Mouse (Mus musculus) neural tube, embryonic 12.5 days (tissue): ENCODE results near the gene Trim62. TPM values are rescaled to one million over a fixed set of nuclear protein-coding genes. Genes with fewer than 3 reads are reported as not detected.
A peak's percentile ranks its signal among the peaks of the same experiment; 100 is the strongest.

ENCODE experiments used
- ATAC-seq: fragments of 200-750 bp; cut with Nextera tagmentation; 2 replicates; pipeline ENCODE4 v1.8.0; 2017; ENCODE audit warnings: low read depth, mild to moderate bottlenecking, moderate TSS enrichment, moderate library complexity; ENCODE audit not compliant: low FRiP score
- H3K27ac ChIP-seq: fragments of 300-500 bp; sonication (generic); 2 replicates; pipeline ENCODE4 v1.5.1; 2016
- H3K27me3 ChIP-seq: fragments of 300-500 bp; sonication (generic); replicated peaks from 2 replicates; pipeline ENCODE4 v1.6.1; 2016; ENCODE audit warnings: mild to moderate bottlenecking
- H3K36me3 ChIP-seq: fragments of 300-500 bp; sonication (generic); 2 replicates; pipeline ENCODE4 v1.6.1; 2016; ENCODE audit warnings: mild to moderate bottlenecking
- H3K4me1 ChIP-seq: fragments of 300-500 bp; sonication (generic); 2 replicates; pipeline ENCODE4 v1.6.1; 2016
- H3K4me2 ChIP-seq: fragments of 300-500 bp; sonication (generic); replicated peaks from 2 replicates; pipeline ENCODE4 v1.6.1; 2016; ENCODE audit warnings: mild to moderate bottlenecking
- H3K4me3 ChIP-seq: fragments of 300-500 bp; sonication (generic); 2 replicates; pipeline ENCODE4 v1.5.1; 2016
- H3K9ac ChIP-seq: fragments of 300-500 bp; sonication (generic); 2 replicates; pipeline ENCODE4 v1.6.1; 2016; ENCODE audit warnings: mild to moderate bottlenecking
- H3K9me3 ChIP-seq: fragments of 300-500 bp; sonication (generic); 2 replicates; pipeline ENCODE4 v1.6.1; 2016; ENCODE audit warnings: mild to moderate bottlenecking
- WGBS: fragments of 180-500 bp; shearing (Covaris S2); methylation state at CpG from one replicate; pipeline ENCODE4 v1.1.7; 2016; 5-methylcytosine and 5-hydroxymethylcytosine counted together
- polyA plus RNA-seq: library from polyadenylated mRNA; unstranded; fragments of >200 nt; fragmentation: Nextera tagmentation; extraction: Ambion mirVana; gene quantifications from 2 replicates; pipeline ENCODE4 v1.2.1, GENCODE M21; 2016

Gene Trim62
- polyA plus RNA-seq, 1 experiment from 2014 or later, result 30.6 TPM

GRCm38 (mm10) chr4:128917756-128918155 lies 34.4 kb downstream of the Trim62 start:
- peaks cover 4% of the 10 kb centered on the region; the same call in 1 of the 2 replicates for H3K4me1 ChIP-seq
- no peak overlapping the region for H3K4me3 ChIP-seq
- H3K9me3 ChIP-seq, result no peaks in the 10 kb centered on the region
- H3K27me3 ChIP-seq, result 0 out of 2 replicates have a peak, but pooled peaks cover 2% of the 10 kb centered on the region
- no peaks in the 10 kb centered on the region for H3K36me3 ChIP-seq
- no peak for ATAC-seq
- H3K27ac ChIP-seq, result no peak overlapping the region
- H3K4me2 ChIP-seq, result no peak overlapping the region
- 82% methylated on average over 6 of the region's 6 CpGs for WGBS
- H3K9ac ChIP-seq, result no peak overlapping the region

GRCm38 (mm10) chr4:128918187-128918586 lies 34.8 kb downstream of the Trim62 start:
- H3K27ac ChIP-seq, result no peak overlapping the region
- no peak for ATAC-seq
- H3K9ac ChIP-seq, result no peak overlapping the region
- no peak overlapping the region for H3K4me2 ChIP-seq
- WGBS, result 70% methylated on average over 3 of the region's 3 CpGs
- peaks cover 6% of the 10 kb centered on the region; the same call in 1 of the 2 replicates for H3K27me3 ChIP-seq
- peaks cover 4% of the 10 kb centered on the region; the same call in 1 of the 2 replicates for H3K4me1 ChIP-seq
- no peaks in the 10 kb centered on the region for H3K9me3 ChIP-seq
- no peak overlapping the region for H3K4me3 ChIP-seq
- H3K36me3 ChIP-seq, result no peaks in the 10 kb centered on the region

GRCm38 (mm10) chr4:128919106-128919505 lies 35.7 kb downstream of the Trim62 start:
- Histone ChIP-seq H3K9ac (no peak overlapping the region), H3K9me3 (no peaks in the 10 kb centered on the region), H3K27ac (no peak overlapping the region), H3K36me3 (no peaks in the 10 kb centered on the region), H3K4me1 (peaks cover 4% of the 10 kb centered on the region; the same call in 1 of the 2 replicates), H3K4me3 (no peak overlapping the region), H3K4me2 (no peak overlapping the region), H3K27me3 (peaks cover 9% of the 10 kb centered on the region; the same call in 1 of the 2 replicates)
- no peak for ATAC-seq
- 26% methylated on average over 10 of the region's 10 CpGs for WGBS

- Histone ChIP-seq H3K36me3 (no peaks in the 10 kb centered on the region), H3K27me3 (peaks cover 18% of the 10 kb centered on the region; the same call in 1 of the 2 replicates), H3K9ac (no peak overlapping the region), H3K4me3 (no peak overlapping the region), H3K4me1 (peaks cover 3% of the 10 kb centered on the region), H3K4me2 (no peak overlapping the region), H3K27ac (no peak overlapping the region), H3K9me3 (no peaks in the 10 kb centered on the region)
- WGBS, result 95% methylated on average over 3 of the region's 3 CpGs
- no peak for ATAC-seq
Observed at GRCm38 (mm10) chr4:128923603-128924002, 40.2 kb downstream of the Trim62 start.

GRCm38 (mm10) chr4:128924841-128925606 lies 41.6 kb downstream of the Trim62 start:
- 0 out of 2 replicates have a peak overlapping the region, but pooled peaks have one; percentile 53 for H3K27ac ChIP-seq
- H3K9me3 ChIP-seq, result no peaks in the 10 kb centered on the region
- no peaks in the 10 kb centered on the region for H3K36me3 ChIP-seq
- 14% methylated on average over 36 of the region's 36 CpGs for WGBS
- H3K4me3 ChIP-seq, result peak overlapping the region; percentile 35
- H3K4me2 ChIP-seq, result peak overlapping the region; percentile 75
- peaks cover 18% of the 10 kb centered on the region; the same call in 1 of the 2 replicates for H3K27me3 ChIP-seq
- peak; percentile 83 for ATAC-seq
- H3K9ac ChIP-seq, result peak overlapping the region; percentile 48; the same call in 1 of the 2 replicates
- peaks cover 3% of the 10 kb centered on the region for H3K4me1 ChIP-seq

- H3K9me3 ChIP-seq, result no peaks in the 10 kb centered on the region
- H3K27me3 ChIP-seq, result no peaks in the 10 kb centered on the region
- H3K9ac ChIP-seq, result no peak overlapping the region
- H3K36me3 ChIP-seq, result no peaks in the 10 kb centered on the region
- no peak overlapping the region for H3K4me3 ChIP-seq
- no peak overlapping the region for H3K27ac ChIP-seq
- ATAC-seq, result no peak
- WGBS, result 77% methylated on average over 7 of the region's 7 CpGs
- no peaks in the 10 kb centered on the region for H3K4me1 ChIP-seq
- no peak overlapping the region for H3K4me2 ChIP-seq
Observed at GRCm38 (mm10) chr4:128932783-128933182, 49.4 kb downstream of the Trim62 start.

- ATAC-seq, result no peak
- Histone ChIP-seq H3K27ac (no peak overlapping the region), H3K27me3 (no peaks in the 10 kb centered on the region), H3K9ac (no peak overlapping the region), H3K36me3 (no peaks in the 10 kb centered on the region), H3K4me1 (no peaks in the 10 kb centered on the region), H3K4me2 (no peak overlapping the region), H3K4me3 (no peak overlapping the region), H3K9me3 (no peaks in the 10 kb centered on the region)
- 68% methylated on average over 5 of the region's 5 CpGs for WGBS
Observed at GRCm38 (mm10) chr4:128935595-128935994, 52.2 kb downstream of the Trim62 start.

GRCm38 (mm10) chr4:128942346-128942745 lies 59.0 kb downstream of the Trim62 start:
- no peaks in the 10 kb centered on the region for H3K27me3 ChIP-seq
- peaks cover under 1% of the 10 kb centered on the region; the same call in 1 of the 2 replicates for H3K4me1 ChIP-seq
- no peak overlapping the region for H3K9ac ChIP-seq
- no peaks in the 10 kb centered on the region for H3K36me3 ChIP-seq
- no peaks in the 10 kb centered on the region; the same call in 1 of the 2 replicates for H3K9me3 ChIP-seq
- H3K4me3 ChIP-seq, result no peak overlapping the region
- ATAC-seq, result no peak
- no peak overlapping the region for H3K27ac ChIP-seq
- WGBS, result 47% methylated on average over 3 of the region's 3 CpGs
- H3K4me2 ChIP-seq, result no peak overlapping the region

- Histone ChIP-seq H3K9me3 (no peaks in the 10 kb centered on the region; the same call in 1 of the 2 replicates), H3K9ac (no peak overlapping the region), H3K4me3 (no peak overlapping the region), H3K4me1 (peaks cover 3% of the 10 kb centered on the region; the same call in 1 of the 2 replicates), H3K27me3 (no peaks in the 10 kb centered on the region), H3K4me2 (no peak overlapping the region), H3K36me3 (no peaks in the 10 kb centered on the region), H3K27ac (no peak overlapping the region)
- WGBS, result 82% methylated on average over 9 of the region's 9 CpGs
- ATAC-seq, result no peak
Observed at GRCm38 (mm10) chr4:128946736-128947135, 63.4 kb downstream of the Trim62 start.

GRCm38 (mm10) chr4:128947326-128947933 lies 64.0 kb downstream of the Trim62 start:
- Histone ChIP-seq H3K27ac (no peak overlapping the region), H3K4me2 (peak overlapping the region; percentile 27), H3K9ac (no peak overlapping the region), H3K36me3 (no peaks in the 10 kb centered on the region), H3K27me3 (no peaks in the 10 kb centered on the region), H3K4me3 (no peak overlapping the region; the same call in 1 of the 2 replicates), H3K9me3 (no peaks in the 10 kb centered on the region), H3K4me1 (peaks cover 3% of the 10 kb centered on the region; the same call in 1 of the 2 replicates)
- ATAC-seq, result no peak
- WGBS, result 19% methylated on average over 18 of the region's 18 CpGs

- WGBS, result 30% methylated on average over 6 of the region's 6 CpGs
- Histone ChIP-seq H3K4me3 (no peak overlapping the region), H3K27ac (no peak overlapping the region), H3K4me1 (peaks cover 3% of the 10 kb centered on the region; the same call in 1 of the 2 replicates), H3K27me3 (no peaks in the 10 kb centered on the region), H3K36me3 (no peaks in the 10 kb centered on the region), H3K9ac (no peak overlapping the region), H3K4me2 (no peak overlapping the region), H3K9me3 (no peaks in the 10 kb centered on the region)
- ATAC-seq, result no peak
Observed at GRCm38 (mm10) chr4:128948137-128948674, 64.8 kb downstream of the Trim62 start.

- no peaks in the 10 kb centered on the region for H3K9me3 ChIP-seq
- no peak overlapping the region for H3K4me2 ChIP-seq
- H3K27me3 ChIP-seq, result no peaks in the 10 kb centered on the region
- H3K36me3 ChIP-seq, result no peaks in the 10 kb centered on the region
- no peak for ATAC-seq
- H3K4me3 ChIP-seq, result no peak overlapping the region
- H3K4me1 ChIP-seq, result peaks cover 3% of the 10 kb centered on the region; the same call in 1 of the 2 replicates
- no peak overlapping the region for H3K27ac ChIP-seq
- 42% methylated on average over 15 of the region's 15 CpGs for WGBS
- no peak overlapping the region for H3K9ac ChIP-seq
Observed at GRCm38 (mm10) chr4:128949470-128950005, 66.2 kb downstream of the Trim62 start.
